Mouse (Mus musculus) liver, embryonic 14.5 days (tissue): ENCODE measurements around the gene Hist1h2bj.

Experiments
- CTCF ChIP-seq: IDR thresholded peaks from 2 replicates; pipeline ENCODE4 v1.5.1; 2016; ENCODE audit warnings: antibody characterized with exemption, low read depth, control low read depth
- EP300 ChIP-seq: IDR thresholded peaks from 2 replicates; pipeline ENCODE4 v1.6.1; 2016; ENCODE audit warnings: antibody characterized with exemption, low read depth

- TF ChIP-seq CTCF (no peak), EP300 (no peak)
These were observed 3.6 kb upstream of the Hist1h2bj start for GRCm38 (mm10) chr13:22039364-22039763.
